Mouse (Mus musculus) B cell, adult (primary cell): ENCODE measurements around the gene Gm20695. TPM values are rescaled to one million over a fixed set of nuclear protein-coding genes. Genes with fewer than 3 reads are reported as not detected.

Experiments used
- total RNA-seq: library from RNA; stranded (reverse); gene quantifications from 4 replicates; pipeline ENCODE4 v1.2.4, GENCODE M21; 2023; ENCODE audit not compliant: inconsistent age

Gm20695 gene
- total RNA-seq, result 1.00 TPM in 1 of 4 replicates, not detected in the others

DNA sequence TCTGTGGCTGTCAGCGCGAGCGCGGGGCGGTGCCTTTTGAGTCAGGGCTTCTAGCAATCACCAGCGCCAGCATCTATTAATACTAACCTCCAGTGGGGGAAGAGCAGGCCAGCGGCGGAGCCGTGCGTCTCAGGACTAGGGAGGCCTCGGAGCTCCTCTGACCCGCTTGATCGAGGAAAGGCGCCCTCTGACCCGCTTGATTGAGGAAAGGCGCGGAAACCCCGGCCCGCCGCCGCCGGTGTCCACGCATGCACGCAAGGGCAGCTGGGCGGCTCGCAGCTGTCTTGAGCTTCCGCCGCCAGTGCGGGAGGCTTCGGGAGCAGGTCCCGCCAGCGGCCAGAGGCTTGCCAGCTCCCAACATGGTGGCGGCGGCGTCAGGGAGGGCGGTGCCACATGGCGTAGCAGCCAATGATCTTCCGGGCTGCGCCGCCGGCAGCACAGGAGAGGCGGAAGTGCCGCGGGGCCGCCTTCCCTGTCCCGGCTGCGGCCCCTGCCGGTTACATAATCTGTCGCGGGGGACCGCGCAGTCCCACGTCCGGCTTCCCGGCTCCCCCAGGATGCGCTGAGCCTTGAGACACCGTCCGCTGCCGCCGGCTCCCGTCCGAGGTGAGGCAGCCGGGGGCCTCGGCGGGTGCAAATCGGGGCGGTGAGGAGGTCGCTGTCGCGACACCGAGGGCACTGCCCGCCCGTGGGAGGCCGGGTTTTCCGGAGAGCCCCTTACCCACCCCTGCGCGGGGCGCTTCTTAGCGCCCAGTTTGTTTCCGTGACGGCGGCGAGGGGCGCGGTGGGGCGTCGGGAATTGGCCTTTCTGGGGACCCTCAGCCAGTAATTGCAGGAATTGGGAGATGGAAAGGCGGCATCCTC lies at the start of gene Gm20695, which contains the start of gene Zfp597:
TSS of gene Gm20695 (plus strand) at position 448 of the 864 bp plus-strand sequence.
TSS of gene Zfp597 (minus strand) at position 361 of the 864 bp plus-strand sequence.

GRCm38 (mm10) chr16:3846711-3847518 lies 37.5 kb upstream of the Gm20695 start, which contains the start of gene Zfp174:
Gene Zfp174, plus strand, starts transcription at chr16:3847268.

GRCm38 (mm10) chr16:3872216-3873047 lies 12.0 kb upstream of the Gm20695 start, which contains the start of gene Naa60:
Gene Naa60, plus strand, starts transcription at chr16:3872375.

GRCm38 (mm10) chr16:3908537-3909111 lies 24.2 kb downstream of the Gm20695 start, which contains the start of the genes 1700037C18Rik and Cluap1:
Gene 1700037C18Rik, minus strand, starts transcription at chr16:3908689.
Gene Cluap1, plus strand, starts transcription at chr16:3908801.

Other genes starting within 250 kb of the Gm20695 start
- not detected in 4 replicates for gene Mefv, start 166.6 kb upstream of the Gm20695 start, total RNA-seq
- gene Zfp263, start 140.6 kb upstream of the Gm20695 start, total RNA-seq, result 64.0 to 68.5 TPM (median 65.1 TPM) in 4 replicates
- not detected in 4 replicates for gene Olfr15, start 53.8 kb upstream of the Gm20695 start, total RNA-seq
- 0.45 to 0.80 TPM (median 0.63 TPM) in 4 replicates for gene Zfp174, start 37.4 kb upstream of the Gm20695 start, total RNA-seq
- gene Naa60, start 12.3 kb upstream of the Gm20695 start, total RNA-seq, result 76.2 to 90.4 TPM (median 87.0 TPM) in 4 replicates
- 25.5 to 30.6 TPM (median 29.4 TPM) in 4 replicates for gene Zfp597, start 87 bp upstream of the Gm20695 start, total RNA-seq
- 6.5 to 12.6 TPM (median 11.0 TPM) in 4 replicates for gene 1700037C18Rik, start 24.0 kb downstream of the Gm20695 start, total RNA-seq
- 27.2 to 33.3 TPM (median 30.2 TPM) in 4 replicates for gene Cluap1, start 24.2 kb downstream of the Gm20695 start, total RNA-seq
- gene Nlrc3, start 92.0 kb downstream of the Gm20695 start, total RNA-seq, result 31.7 to 36.6 TPM (median 33.7 TPM) in 4 replicates
- 93.2 to 106 TPM (median 99.4 TPM) in 4 replicates for gene Slx4, start 119.1 kb downstream of the Gm20695 start, total RNA-seq
- not detected in 4 replicates for gene Dnase1, start 152.3 kb downstream of the Gm20695 start, total RNA-seq
- 65.5 to 76.5 TPM (median 73.1 TPM) in 4 replicates for gene Trap1, start 193.2 kb downstream of the Gm20695 start, total RNA-seq